Mouse (Mus musculus) activated CD4-positive, CD25-positive, alpha-beta regulatory T cell, adult 4 months (primary cell): Measurements from ENCODE around the gene Ddx3y. TPM values are rescaled to one million over a fixed set of nuclear protein-coding genes. Genes with fewer than 3 reads are reported as not detected.

ENCODE experiments used
- ATAC-seq: one replicate; pipeline ENCODE4 v1.8.0; 2017
- polyA plus RNA-seq, 2 experiments: library from polyadenylated mRNA; unstranded; fragments of 100-300 nt; shearing (Covaris generic); gene quantifications; one replicate each; pipeline ENCODE4 v1.2.1; 2017

Gene Ddx3y
- polyA plus RNA-seq = 100 to 1,000 TPM; 106 to 110 TPM

GRCm38 (mm10) chrY:1286171-1286795, at the start of gene Ddx3y:
Gene Ddx3y (minus strand): TSS chrY:1286629.
- peak; percentile 96 for ATAC-seq

- no peak for ATAC-seq
Observed at GRCm38 (mm10) chrY:1293708-1294107, 7.3 kb upstream of the Ddx3y start.

GRCm38 (mm10) chrY:1285735-1286134, 694 bp downstream of the Ddx3y start:
- peak; percentile 29 for ATAC-seq

- peak; percentile 2 for ATAC-seq
Observed at GRCm38 (mm10) chrY:1246117-1246516, 40.3 kb downstream of the Ddx3y start.

- peak; percentile 94 for ATAC-seq
Observed at GRCm38 (mm10) chrY:1245426-1245863, 41.0 kb downstream of the Ddx3y start, which contains the start of gene Uty. Gene Uty (minus strand): TSS chrY:1245759.

GRCm38 (mm10) chrY:1244940-1245339, 41.5 kb downstream of the Ddx3y start:
- no peak for ATAC-seq

- ATAC-seq = no peak
Observed at GRCm38 (mm10) chrY:1244421-1244820, 42.0 kb downstream of the Ddx3y start.

- ATAC-seq = no peak
Observed at GRCm38 (mm10) chrY:1220001-1220400, 66.4 kb downstream of the Ddx3y start.

Other genes starting within 250 kb of the Ddx3y start
- gene Uty, start 40.9 kb downstream of the Ddx3y start, polyA plus RNA-seq = 10 to 100 TPM; 57.6 to 61.6 TPM
- gene Usp9y, start 173.2 kb upstream of the Ddx3y start, polyA plus RNA-seq = not detected